Mouse (Mus musculus) c-Kit-negative CD71-positive TER-119-positive erythroid progenitor cells, embryonic 14.5 days (primary cell): ENCODE results near the gene Btf3.

Experiments used
- DNase-seq: peaks from one replicate; pipeline ENCODE4 v3.0.0-alpha.2; 2013; ENCODE audit warnings: low read depth, low spot score

Gene Btf3

GRCm38 (mm10) chr13:98316480-98317245 lies at the start of gene Btf3:
Btf3 (minus strand) TSS chr13:98317006.
- DNase-seq: peak; percentile 89

DNA sequence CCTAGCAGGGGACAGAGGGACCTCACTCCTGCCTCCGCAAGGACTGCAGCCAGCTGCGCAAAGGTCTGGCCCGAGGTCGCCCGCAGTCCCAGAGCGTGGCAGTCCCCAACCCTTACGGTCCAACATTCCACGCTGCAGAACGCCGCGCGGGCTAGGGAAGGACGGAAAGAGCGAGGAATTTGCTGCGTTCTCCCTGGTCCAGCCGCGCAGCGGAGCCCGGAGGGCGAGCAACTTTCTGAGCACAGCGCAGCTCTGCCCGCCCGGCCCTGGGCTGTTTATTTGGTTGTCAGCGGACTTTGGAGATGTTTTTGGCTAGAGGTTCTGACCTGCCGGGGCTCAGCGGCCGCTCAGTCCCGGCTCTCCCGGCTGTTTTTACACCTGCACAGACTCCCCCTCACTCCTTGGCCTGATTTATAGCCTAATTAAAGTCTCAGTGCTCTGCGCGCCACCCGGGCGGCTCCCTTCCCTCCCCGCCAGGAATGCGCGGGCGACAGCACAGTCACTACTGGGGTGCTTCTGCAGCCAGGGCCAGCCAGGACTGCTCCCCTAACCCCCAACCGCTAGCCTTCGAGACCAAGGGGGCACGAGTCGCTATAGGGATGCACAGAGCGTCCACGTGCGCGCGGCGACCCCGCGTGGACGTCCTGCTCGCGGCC lies 49.1 kb upstream of the Btf3 start:
- no peak for DNase-seq

DNA sequence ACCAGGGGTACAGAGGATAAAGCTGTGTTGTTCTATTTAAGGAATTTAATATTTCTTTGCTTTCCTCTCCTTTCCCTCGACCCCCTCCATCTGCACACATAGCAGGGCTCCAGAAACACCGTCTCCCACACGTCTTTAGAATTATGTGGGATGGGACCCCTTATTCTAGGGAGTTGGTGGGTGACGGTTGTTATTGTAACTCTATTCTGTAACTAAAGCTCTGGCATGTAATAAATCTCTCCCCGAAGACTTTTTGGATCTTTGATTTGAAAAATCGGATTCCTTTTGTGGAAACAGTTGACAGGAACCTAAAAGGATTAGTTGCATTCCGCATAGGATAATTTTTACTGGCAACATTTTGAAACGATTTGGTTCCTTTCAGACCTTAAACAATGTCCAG lies 48.3 kb upstream of the Btf3 start:
- DNase-seq: no peak

GRCm38 (mm10) chr13:98363046-98363445 lies 46.2 kb upstream of the Btf3 start:
- no peak for DNase-seq

DNA sequence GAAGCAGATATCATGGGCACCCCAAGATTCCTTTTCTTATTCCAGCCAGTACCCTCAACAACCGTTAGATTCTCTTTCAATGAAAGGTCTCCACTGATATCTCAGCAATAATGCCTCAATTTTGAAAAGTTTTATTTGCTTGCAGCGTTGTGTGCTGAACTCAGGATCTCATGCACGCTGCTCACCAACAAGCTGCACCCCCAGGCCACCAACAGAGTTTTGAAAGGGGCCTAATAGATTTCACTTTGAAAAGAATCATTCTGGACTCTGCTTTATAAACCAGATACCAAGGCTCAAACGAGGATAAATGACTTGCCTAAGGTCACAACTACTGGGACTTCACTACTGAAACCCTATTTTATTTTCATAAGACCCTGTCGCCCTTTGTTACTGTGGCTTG lies 44.4 kb upstream of the Btf3 start:
- DNase-seq: no peak

DNA sequence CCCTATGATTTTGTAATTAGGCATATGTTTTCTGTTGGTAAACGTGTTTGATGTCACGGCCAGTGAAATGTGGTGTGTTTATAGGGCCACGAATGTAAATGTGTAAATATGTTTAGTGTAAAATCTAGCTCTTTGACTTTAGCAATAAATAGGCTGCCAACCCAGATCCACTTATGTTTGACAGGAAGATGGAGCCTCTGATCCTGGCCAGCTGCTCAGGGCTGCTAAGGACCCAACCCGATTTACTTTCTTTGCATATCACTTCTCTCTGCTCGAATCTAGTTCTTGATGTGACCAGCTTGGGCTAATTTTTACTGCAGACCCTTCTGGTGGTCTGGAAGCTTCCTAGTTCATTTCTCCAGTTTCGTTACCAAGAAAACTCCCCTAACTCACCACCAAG lies 43.6 kb upstream of the Btf3 start:
- DNase-seq: no peak

- no peak for DNase-seq
Measured at GRCm38 (mm10) chr13:98359337-98359736, 42.5 kb upstream of the Btf3 start.

DNA sequence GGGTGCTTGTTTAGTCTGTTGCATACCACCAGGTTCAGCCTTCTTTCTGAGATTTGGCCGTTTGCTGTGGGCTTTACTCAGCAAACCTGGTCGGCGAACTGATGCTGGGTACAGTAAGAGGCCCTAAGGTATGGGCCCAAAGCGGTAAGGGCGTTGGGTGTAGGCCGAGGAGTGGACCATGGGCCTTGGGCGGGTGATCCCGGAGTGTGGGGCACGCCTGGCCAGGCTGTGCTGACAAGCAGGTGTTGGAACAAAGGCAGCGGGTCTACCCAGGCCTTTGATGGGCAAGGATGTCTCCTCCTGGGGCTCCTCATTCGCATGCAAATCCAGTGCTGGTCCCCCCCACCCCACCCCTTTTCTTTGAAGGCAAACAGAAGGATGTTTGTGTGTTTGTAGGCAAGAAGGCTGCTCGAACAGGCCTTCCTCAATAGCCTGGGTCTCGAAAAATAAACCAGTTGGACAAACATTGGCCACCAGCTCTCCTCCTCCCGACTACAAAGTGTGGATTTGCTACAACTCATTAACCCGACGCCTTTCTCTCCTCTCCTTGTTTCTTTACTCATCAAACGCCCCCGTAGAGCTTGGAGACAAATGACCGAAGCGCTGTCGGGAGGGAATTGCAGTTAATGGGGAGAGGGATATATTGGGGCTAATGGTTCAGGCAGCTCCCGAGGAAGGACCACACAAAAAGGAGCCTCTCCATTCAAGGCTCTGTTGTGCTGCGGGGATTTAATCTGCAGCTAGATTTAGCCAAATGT lies 41.8 kb upstream of the Btf3 start:
- no peak for DNase-seq

DNA sequence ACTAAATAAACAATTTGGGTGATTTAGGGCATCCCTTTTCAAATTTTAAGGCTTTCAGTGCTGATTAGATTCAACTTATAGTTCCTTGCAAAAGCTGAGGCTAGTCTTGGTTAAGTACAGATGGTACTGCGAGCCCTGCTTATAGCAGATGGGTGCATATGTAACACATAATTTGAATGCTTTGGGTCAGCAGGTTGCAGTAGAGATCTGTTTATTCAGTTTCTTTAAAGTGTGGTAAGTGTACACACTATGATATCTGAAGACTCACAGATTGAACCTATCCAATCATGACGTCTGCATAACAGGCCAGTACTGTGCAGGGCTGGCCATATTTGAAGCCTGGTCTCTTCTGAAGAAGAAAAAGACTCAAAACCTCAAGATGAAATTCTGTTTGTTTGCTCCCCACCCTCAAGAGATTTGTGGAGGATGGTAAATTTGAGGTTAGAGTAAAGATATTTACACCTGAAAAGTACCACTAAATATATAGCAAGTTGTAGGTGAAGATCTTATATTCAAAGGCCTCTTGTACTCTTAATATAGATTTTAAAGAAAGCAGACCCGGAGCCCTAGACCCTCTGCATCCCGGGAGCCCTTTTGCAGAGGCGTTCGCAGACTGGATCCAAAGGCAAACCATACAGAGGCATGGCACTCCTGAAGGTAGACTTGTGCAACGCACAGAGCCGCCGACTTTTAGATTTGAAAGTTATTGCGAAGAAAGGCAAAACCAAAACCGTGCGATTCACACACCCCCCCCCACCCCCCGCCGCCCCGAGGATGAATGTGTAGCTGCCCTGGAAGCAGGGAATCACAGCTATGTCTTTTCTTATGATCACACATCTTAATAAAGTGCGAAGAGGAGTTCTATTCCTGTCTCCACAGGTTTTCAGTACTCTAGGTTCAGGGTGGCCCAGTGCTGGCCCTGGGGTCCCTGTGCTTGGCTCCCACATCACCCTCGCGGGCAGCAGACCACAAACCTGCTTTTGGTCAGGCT lies 40.9 kb upstream of the Btf3 start:
- no peak for DNase-seq

DNA sequence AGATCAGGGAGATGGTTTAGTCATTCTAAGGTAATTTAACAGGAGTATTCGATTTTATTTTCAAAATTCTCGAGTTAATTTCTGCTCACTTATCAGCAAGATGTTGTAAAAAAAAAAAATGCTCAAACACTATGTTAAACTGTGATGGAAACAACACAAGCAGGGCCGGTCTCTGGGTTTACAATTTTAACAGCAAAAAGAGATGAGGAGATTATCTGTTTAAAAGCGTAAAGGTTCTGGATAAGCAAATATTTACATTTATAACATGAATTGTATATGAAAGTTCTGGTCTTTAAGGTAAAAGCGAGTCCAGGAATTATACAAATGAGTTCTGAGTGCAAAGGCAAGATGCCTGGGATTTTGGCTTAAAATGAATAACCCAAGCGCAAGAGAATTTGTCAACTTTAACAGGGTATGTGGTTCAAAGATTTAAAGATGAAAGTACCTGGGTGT lies 40.2 kb upstream of the Btf3 start:
- DNase-seq: no peak

DNA sequence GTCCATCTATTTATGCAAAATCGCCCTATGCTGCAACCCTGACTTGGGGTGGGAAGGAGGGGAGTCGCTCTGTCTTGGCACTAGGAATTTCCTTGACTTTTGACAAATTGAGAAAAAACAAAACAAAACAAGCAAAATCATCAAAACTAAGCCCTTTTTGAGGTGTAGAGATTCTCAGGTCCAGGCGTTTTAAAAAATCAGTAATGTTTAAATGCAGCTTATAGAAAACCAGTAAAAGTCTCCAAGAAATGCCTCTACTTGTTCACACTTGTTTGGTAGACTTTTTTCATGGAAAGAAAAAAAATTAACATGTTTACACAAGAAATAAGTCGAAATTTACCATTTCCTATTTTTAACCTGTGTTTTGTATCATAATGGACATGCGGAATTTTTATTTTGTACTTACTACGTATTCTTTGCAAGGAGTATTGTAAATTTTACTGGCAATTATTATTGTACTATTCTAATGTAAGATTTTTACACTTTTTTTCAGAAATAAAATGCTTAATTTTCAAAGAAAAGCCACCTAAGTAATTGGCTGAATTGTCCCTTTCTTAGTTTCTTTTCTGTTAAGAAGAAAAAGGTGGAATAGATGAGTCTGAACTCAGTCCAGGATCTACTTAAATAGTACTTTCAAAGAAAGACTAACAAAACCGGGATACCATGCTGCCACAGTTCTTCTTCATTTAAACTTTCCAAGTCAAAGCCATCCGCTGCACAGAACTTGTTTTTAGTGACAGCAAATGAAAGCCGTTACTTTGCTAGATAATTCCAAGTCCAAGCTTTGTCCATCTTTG lies 39.6 kb upstream of the Btf3 start:
- no peak for DNase-seq

GRCm38 (mm10) chr13:98355559-98356111 lies 38.8 kb upstream of the Btf3 start:
- no peak for DNase-seq

- no peak for DNase-seq
Measured at GRCm38 (mm10) chr13:98354871-98355558, 38.2 kb upstream of the Btf3 start.

- DNase-seq: no peak
Measured at GRCm38 (mm10) chr13:98354090-98354801, 37.4 kb upstream of the Btf3 start, which contains the start of gene Foxd1. Foxd1 (plus strand) TSS chr13:98354242.

DNA sequence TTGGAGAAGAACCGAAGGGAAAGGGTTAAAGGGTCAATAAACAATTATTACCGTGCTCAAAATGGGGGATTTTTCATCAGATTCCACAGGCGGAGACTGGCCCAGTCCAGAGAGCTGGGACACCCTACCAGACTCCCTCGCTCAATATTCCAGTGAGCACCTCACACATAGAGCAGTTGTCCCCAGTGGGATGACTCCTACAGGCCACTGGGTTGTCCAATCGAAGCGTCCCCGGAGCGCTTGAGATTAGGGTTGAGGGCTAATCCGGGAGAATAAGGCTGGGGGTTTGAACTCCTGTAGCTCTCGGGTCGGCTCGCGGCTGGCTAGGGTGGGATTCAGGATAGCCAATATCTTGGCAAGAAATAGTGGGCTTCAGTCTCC lies 36.9 kb upstream of the Btf3 start:
- no peak for DNase-seq

- DNase-seq: no peak
Measured at GRCm38 (mm10) chr13:98352381-98352975, 35.7 kb upstream of the Btf3 start.

DNA sequence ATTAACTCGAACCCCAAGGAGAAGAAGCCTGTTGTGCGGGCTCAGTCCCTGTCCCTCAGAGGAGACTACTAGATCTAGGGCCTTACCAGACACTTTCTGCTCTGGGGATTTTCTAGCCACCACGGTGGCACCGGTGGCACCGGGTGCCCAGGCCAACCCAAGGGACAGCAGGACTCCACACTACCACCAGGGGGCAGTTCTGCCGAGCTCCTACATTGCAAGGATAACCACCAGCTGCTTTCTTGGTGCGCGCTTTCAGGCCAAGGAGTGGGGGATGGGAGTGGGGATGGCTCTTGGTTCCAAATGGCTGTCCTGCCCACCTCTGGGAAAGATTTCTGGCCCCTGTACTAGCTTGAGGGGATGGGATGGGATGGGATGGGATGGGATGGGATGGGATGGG lies 34.7 kb upstream of the Btf3 start:
- no peak for DNase-seq

DNA sequence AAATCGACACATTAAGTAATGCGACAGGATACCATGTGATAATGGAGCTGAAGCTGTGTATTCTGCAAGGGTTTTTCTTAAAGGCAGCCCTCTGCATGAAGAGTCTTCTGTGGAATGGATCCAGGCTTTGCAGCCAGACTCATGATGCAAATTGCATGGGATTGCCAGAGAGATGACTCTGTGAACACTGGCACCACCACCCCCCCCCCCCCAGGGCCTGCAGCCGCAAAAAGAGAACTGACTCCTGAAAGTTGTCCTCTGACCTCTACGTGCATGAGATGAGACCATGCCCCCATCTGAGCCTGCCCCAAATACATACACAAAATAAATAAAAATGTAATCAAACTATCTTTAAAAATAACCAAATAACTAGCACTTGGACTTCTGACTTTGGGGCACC lies 32.7 kb upstream of the Btf3 start:
- no peak for DNase-seq

GRCm38 (mm10) chr13:98340506-98340905 lies 23.7 kb upstream of the Btf3 start:
- DNase-seq: no peak
